Mouse (Mus musculus): ENCODE results near the gene Apba3. TPM values are rescaled to one million over a fixed set of nuclear protein-coding genes. Genes with fewer than 3 reads are reported as not detected.
A peak's percentile ranks its signal among the peaks of the same experiment; 100 is the strongest.

The Apba3 gene
- total RNA-seq, 1 experiment from 2014 or later: 70.4 TPM

- no peak for DNase-seq
Observed at GRCm38 (mm10) chr10:81306837-81307682, 40.3 kb downstream of the Apba3 start.

GRCm38 (mm10) chr10:81309571-81309970 is 42.8 kb downstream of the Apba3 start:
- DNase-seq: no peak

- no peak for DNase-seq
Observed at GRCm38 (mm10) chr10:81313581-81313980, 46.8 kb downstream of the Apba3 start.

GRCm38 (mm10) chr10:81314201-81314600 is 47.4 kb downstream of the Apba3 start:
- no peak for DNase-seq

- no peak for DNase-seq
Observed at GRCm38 (mm10) chr10:81315587-81315986, 48.8 kb downstream of the Apba3 start.

- no peak for DNase-seq
Observed at GRCm38 (mm10) chr10:81316338-81317060, 49.7 kb downstream of the Apba3 start.

GRCm38 (mm10) chr10:81317273-81317672 is 50.5 kb downstream of the Apba3 start:
- DNase-seq: peak; percentile 79

GRCm38 (mm10) chr10:81318589-81319329 is 52.0 kb downstream of the Apba3 start:
- DNase-seq: peak; percentile 78

- no peak for DNase-seq
Observed at GRCm38 (mm10) chr10:81319330-81319699, 52.6 kb downstream of the Apba3 start.

GRCm38 (mm10) chr10:81319741-81320549 is 53.2 kb downstream of the Apba3 start:
- peak; percentile 93 for DNase-seq

GRCm38 (mm10) chr10:81320550-81321347 is 54.0 kb downstream of the Apba3 start, which contains the start of gene Cactin:
Gene Cactin (plus strand): TSS chr10:81321103.
- peak; percentile 99 for DNase-seq

GRCm38 (mm10) chr10:81321436-81321835 is 54.7 kb downstream of the Apba3 start:
- no peak for DNase-seq

GRCm38 (mm10) chr10:81322444-81322843 is 55.7 kb downstream of the Apba3 start:
- no peak for DNase-seq

Small RNAs within 50 kb of the gene (microRNA-seq; reads per million reads assigned to microRNA genes)
- 6.4 to 7.2 reads per million in 2 experiments for gene Mir3057

Other genes starting within 250 kb of the Apba3 start
- 1.9 and 2.9 TPM in 2 replicates for gene Diras1, start 241.3 kb upstream of the Apba3 start, total RNA-seq (2021)
- gene Slc39a3, start 229.5 kb upstream of the Apba3 start, total RNA-seq (2021): 45.1 and 80.7 TPM in 2 replicates
- 198 and 223 TPM in 2 replicates for gene Sgta, start 206.8 kb upstream of the Apba3 start, total RNA-seq (2021)
- gene Thop1, start 196.9 kb upstream of the Apba3 start, total RNA-seq (2021): 54.3 and 80.2 TPM in 2 replicates
- gene Creb3l3, start 168.1 kb upstream of the Apba3 start, total RNA-seq (2021): 1.6 and 2.7 TPM in 2 replicates
- gene Map2k2, start 161.0 kb upstream of the Apba3 start, total RNA-seq (2021): 182 and 184 TPM in 2 replicates
- gene Zbtb7a, start 131.7 kb upstream of the Apba3 start, total RNA-seq (2021): 72.8 and 96.8 TPM in 2 replicates
- gene Pias4, start 99.0 kb upstream of the Apba3 start, total RNA-seq (2021): 33.1 and 36.9 TPM in 2 replicates
- gene Eef2, start 90.3 kb upstream of the Apba3 start, total RNA-seq (2021): 1,495 and 1,572 TPM in 2 replicates
- 70.8 and 76.5 TPM in 2 replicates for gene Dapk3, start 84.0 kb upstream of the Apba3 start, total RNA-seq (2021)
- not detected in 2 replicates for gene 4930442H23Rik, start 83.1 kb upstream of the Apba3 start, total RNA-seq (2021)
- not detected in 2 replicates for gene Nmrk2, start 64.9 kb upstream of the Apba3 start, total RNA-seq (2021)
- gene Atcay, start 36.1 kb upstream of the Apba3 start, total RNA-seq (2021): 1.0 and 2.8 TPM in 2 replicates
- 14.0 and 22.3 TPM in 2 replicates for gene Zfr2, start 33.8 kb upstream of the Apba3 start, total RNA-seq (2021)
- 0.82 and 1.4 TPM in 2 replicates for gene Matk, start 14.0 kb upstream of the Apba3 start, total RNA-seq (2021)
- 116 and 128 TPM in 2 replicates for gene Mrpl54, start within 50 bp of the Apba3 start, total RNA-seq (2021)
- gene Tjp3, start 24.6 kb downstream of the Apba3 start, total RNA-seq (2021): 0.18 TPM in 1 of 2 replicates, not detected in the other
- 44.6 and 51.8 TPM in 2 replicates for gene Pip5k1c, start 26.0 kb downstream of the Apba3 start, total RNA-seq (2021)
- gene Cactin, start 54.1 kb downstream of the Apba3 start, total RNA-seq (2021): 44.0 and 45.7 TPM in 2 replicates
- gene Tbxa2r, start 61.8 kb downstream of the Apba3 start, total RNA-seq (2021): 65.7 and 69.5 TPM in 2 replicates
- gene Gipc3, start 76.3 kb downstream of the Apba3 start, total RNA-seq (2021): 4.5 and 4.7 TPM in 2 replicates
- gene Hmg20b, start 83.5 kb downstream of the Apba3 start, total RNA-seq (2021): 102 and 111 TPM in 2 replicates
- 14.3 and 21.6 TPM in 2 replicates for gene Mfsd12, start 90.5 kb downstream of the Apba3 start, total RNA-seq (2021)
- gene 4930404N11Rik, start 98.9 kb downstream of the Apba3 start, total RNA-seq (2021): 1.4 and 2.4 TPM in 2 replicates
- gene Fzr1, start 111.6 kb downstream of the Apba3 start, total RNA-seq (2021): 49.3 and 51.6 TPM in 2 replicates
- gene Dohh, start 117.5 kb downstream of the Apba3 start, total RNA-seq (2021): 48.4 and 52.7 TPM in 2 replicates
- gene Gm48551, start 117.5 kb downstream of the Apba3 start, total RNA-seq (2021): 1.7 TPM in 2 replicates
- 1.5 TPM in 1 of 2 replicates, not detected in the other for gene Gm48552, start 122.0 kb downstream of the Apba3 start, total RNA-seq (2021)
- gene Smim24, start 126.1 kb downstream of the Apba3 start, total RNA-seq (2021): 1.4 TPM in 1 of 2 replicates, not detected in the other
- 100 and 129 TPM in 2 replicates for gene Nfic, start 188.7 kb downstream of the Apba3 start, total RNA-seq (2021)
- 0.43 and 1.2 TPM in 2 replicates for gene Celf5, start 215.7 kb downstream of the Apba3 start, total RNA-seq (2021)
- gene Ncln, start 229.4 kb downstream of the Apba3 start, total RNA-seq (2021): 120 and 128 TPM in 2 replicates
- gene S1pr4, start 233.2 kb downstream of the Apba3 start, total RNA-seq (2021): 0.85 and 1.4 TPM in 2 replicates